Mouse (Mus musculus): ENCODE data around the gene Tmtc4.

Gene Tmtc4

GRCm38 (mm10) chr14:122872612-122873011 is 111.2 kb downstream of the Tmtc4 start:
- no peak for DNase-seq (ENCODE audit: low read depth)

DNA sequence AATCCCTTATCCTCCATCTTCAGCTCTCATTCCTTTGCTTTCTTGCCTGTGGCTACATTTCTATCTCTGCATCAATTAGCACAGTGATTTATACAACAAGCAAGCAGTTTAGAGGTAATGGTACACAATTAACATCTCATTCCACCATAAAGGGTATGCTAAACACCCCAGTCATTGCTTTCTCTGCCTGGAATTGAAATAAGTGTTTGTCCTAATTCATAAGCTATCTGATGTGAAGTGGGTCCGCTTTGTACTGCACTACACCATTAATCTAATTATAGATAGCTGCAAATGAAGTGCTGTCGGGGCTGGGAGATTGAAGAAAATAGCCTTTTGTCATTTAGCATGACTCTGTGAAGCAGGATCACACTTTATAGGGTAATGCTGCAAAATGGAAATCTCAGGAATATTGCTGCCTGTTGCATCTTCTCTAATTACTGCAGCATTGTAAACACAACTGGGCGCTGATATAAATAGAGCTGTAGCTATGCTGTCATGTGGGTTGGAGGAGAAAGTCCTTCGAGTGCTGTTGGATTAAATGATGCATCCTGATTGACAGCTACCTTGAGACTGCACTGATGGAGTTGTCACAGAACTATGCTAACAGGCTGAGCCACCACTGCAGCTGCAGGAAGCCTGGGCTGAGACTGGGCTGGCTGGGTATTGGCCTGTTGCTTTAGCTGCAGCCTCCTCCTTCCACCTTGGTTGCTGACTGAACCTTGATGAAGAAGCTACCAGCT is 111.8 kb downstream of the Tmtc4 start:
- no peak for DNase-seq (ENCODE audit: low read depth)

DNA sequence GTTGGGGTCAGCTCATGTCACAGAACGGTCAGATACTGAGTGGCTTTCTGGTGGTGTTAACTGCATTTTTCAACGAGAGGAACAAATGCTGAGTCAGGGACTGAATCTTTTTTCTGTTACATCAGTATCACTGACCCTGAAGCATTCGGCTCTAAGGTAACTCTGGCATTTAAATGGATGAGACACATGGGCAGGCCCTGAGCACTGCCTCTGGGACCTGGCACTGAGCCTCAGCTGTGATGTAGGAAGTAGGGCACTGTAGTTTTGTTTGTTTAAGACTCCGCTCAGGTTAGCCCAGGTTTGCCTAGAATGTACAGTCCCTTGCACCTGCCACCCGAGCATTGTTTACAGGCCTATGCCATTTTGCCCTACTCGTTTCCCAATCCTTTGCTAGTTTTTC is 114.0 kb downstream of the Tmtc4 start:
- DNase-seq (ENCODE audit: low read depth): no peak

Measured in induced T-regulatory cell, adult 2 months (primary cell).